Mouse (Mus musculus): Measurements from ENCODE around the gene Lrrk1.

DNA sequence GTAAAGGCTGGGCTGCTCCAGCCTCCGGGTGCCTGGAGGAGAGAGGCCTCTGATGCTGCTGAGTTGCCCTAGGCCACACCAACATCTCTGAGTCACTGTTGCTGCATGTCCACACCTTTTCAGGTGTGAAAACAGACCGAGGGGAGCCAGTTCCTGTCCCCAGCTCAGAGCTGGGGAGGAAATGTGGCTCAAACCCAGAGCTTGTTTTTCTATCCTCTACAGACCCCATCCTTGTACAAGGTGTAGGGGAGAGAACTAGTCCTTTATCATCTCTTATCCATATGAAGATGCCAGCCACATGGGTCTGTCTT lies 159.6 kb downstream of the Lrrk1 start:
- TF ChIP-seq HCFC1 (IDR thresholded peaks at IDR 0.05; ENCODE audit: borderline replicate concordance, insufficient read depth, low read length) (no peak), MAFK (IDR thresholded peaks at IDR 0.05; ENCODE audit: insufficient read depth, low read depth, low read length) (no peak)

All from ES-E14 (cell line).